Mouse (Mus musculus) heart, embryonic 13.5 days (tissue): ENCODE measurements around the gene Gm10130. TPM values are rescaled to one million over a fixed set of nuclear protein-coding genes. Genes with fewer than 3 reads are reported as not detected.
"Not testable (repeated sequence)": the region's sequence is repeated elsewhere in the genome, so short reads cannot be mapped to it uniquely, and the experiment has no call there.

Source experiments
- ATAC-seq: fragments of 200-750 bp; cut with Nextera tagmentation; 2 replicates; pipeline ENCODE4 v1.8.0; 2017; ENCODE audit warnings: moderate TSS enrichment; ENCODE audit not compliant: insufficient number of reproducible peaks, low FRiP score, low TSS enrichment; ENCODE audit errors: extremely low read depth
- H3K27ac ChIP-seq: fragments of 300-500 bp; sonication (generic); replicated peaks from 2 replicates; pipeline ENCODE4 v1.5.1; 2015; ENCODE audit warnings: moderate library complexity, mild to moderate bottlenecking, inconsistent platforms
- H3K27me3 ChIP-seq: fragments of 300-500 bp; sonication (generic); replicated peaks from 2 replicates; pipeline ENCODE4 v1.6.1; 2015; ENCODE audit warnings: mild to moderate bottlenecking, inconsistent platforms
- H3K36me3 ChIP-seq: fragments of 300-500 bp; sonication (generic); 2 replicates; pipeline ENCODE4 v1.6.1; 2015; ENCODE audit warnings: mild to moderate bottlenecking, inconsistent platforms
- H3K4me1 ChIP-seq: fragments of 300-500 bp; sonication (generic); 2 replicates; pipeline ENCODE4 v1.6.1; 2015; ENCODE audit warnings: inconsistent platforms
- H3K4me2 ChIP-seq: fragments of 300-500 bp; sonication (generic); 2 replicates; pipeline ENCODE4 v1.6.1; 2015; ENCODE audit warnings: inconsistent platforms, mild to moderate bottlenecking, moderate library complexity
- H3K4me3 ChIP-seq: fragments of 300-500 bp; sonication (generic); 2 replicates; pipeline ENCODE4 v1.5.1; 2015; ENCODE audit warnings: moderate library complexity, mild to moderate bottlenecking, inconsistent platforms
- H3K9ac ChIP-seq: fragments of 300-500 bp; sonication (generic); 2 replicates; pipeline ENCODE4 v1.6.1; 2015; ENCODE audit warnings: inconsistent platforms, mild to moderate bottlenecking, moderate library complexity
- H3K9me3 ChIP-seq: fragments of 300-500 bp; sonication (generic); 2 replicates; pipeline ENCODE4 v1.6.1; 2016; ENCODE audit warnings: inconsistent platforms
- WGBS: fragments of 180-500 bp; shearing (Covaris S2); methylation state at CpG from one replicate; pipeline ENCODE4 v1.1.7; 2015; ENCODE audit warnings: mixed read lengths; 5-methylcytosine and 5-hydroxymethylcytosine counted together
- polyA plus RNA-seq: library from polyadenylated mRNA; unstranded; fragments of >200 nt; fragmentation: Nextera tagmentation; extraction: Ambion mirVana; gene quantifications from 2 replicates; pipeline ENCODE4 v1.2.1, GENCODE M21; 2015

Gm10130 gene
- polyA plus RNA-seq, 1 experiment from 2014 or later = 1.9 TPM

GRCm38 (mm10) chr2:150385553-150386106, 62.1 kb downstream of the Gm10130 start:
- not testable (repeated sequence) for H3K4me1 ChIP-seq, ATAC-seq, H3K27me3 ChIP-seq, H3K36me3 ChIP-seq, H3K4me2 ChIP-seq, H3K27ac ChIP-seq, H3K9ac ChIP-seq, H3K4me3 ChIP-seq
- 93% methylated on average over 19 of the region's 19 CpGs for WGBS
- peaks cover 14% of the 10 kb centered on the region; the same call in 1 of the 2 replicates for H3K9me3 ChIP-seq

- Histone ChIP-seq H3K4me3 (no peak overlapping the region), H3K9me3 (peaks cover 18% of the 10 kb centered on the region; the same call in 1 of the 2 replicates), H3K27me3 (no peaks in the 10 kb centered on the region), H3K36me3 (no peaks in the 10 kb centered on the region), H3K9ac (no peak overlapping the region), H3K4me2 (no peak overlapping the region), H3K4me1 (no peaks in the 10 kb centered on the region), H3K27ac (no peak overlapping the region)
- ATAC-seq = no peak
- WGBS = 68% methylated on average over 1 of the region's 1 CpGs
Observed at GRCm38 (mm10) chr2:150390198-150390597, 66.7 kb downstream of the Gm10130 start.

GRCm38 (mm10) chr2:150412146-150412545, 88.6 kb downstream of the Gm10130 start:
- H3K27ac ChIP-seq, H3K4me2 ChIP-seq, H3K4me3 ChIP-seq, H3K9ac ChIP-seq, H3K4me1 ChIP-seq, H3K27me3 ChIP-seq, ATAC-seq: not testable (repeated sequence)
- Histone ChIP-seq H3K36me3 (peaks cover 38% of the 10 kb centered on the region), H3K9me3 (peaks cover 27% of the 10 kb centered on the region)
- 79% methylated on average over 17 of the region's 17 CpGs for WGBS

Other genes with a start within 250 kb of the Gm10130 start
- 4.4 and 5.2 TPM in 2 replicates for gene Zfp120, start 187.0 kb upstream of the Gm10130 start, polyA plus RNA-seq
- gene Gm10770, start 144.0 kb upstream of the Gm10130 start, polyA plus RNA-seq = not detected in 2 replicates
- gene Gm14139, start 141.9 kb upstream of the Gm10130 start, polyA plus RNA-seq = 0.16 TPM in 1 of 2 replicates, not detected in the other
- 4.0 and 4.1 TPM in 2 replicates for gene Zfp937, start 105.6 kb upstream of the Gm10130 start, polyA plus RNA-seq
- 2.9 and 3.2 TPM in 2 replicates for gene Gm21994, start 68.1 kb upstream of the Gm10130 start, polyA plus RNA-seq
- not detected in 2 replicates for gene Gm14124, start 66.2 kb upstream of the Gm10130 start, polyA plus RNA-seq
- gene 3300002I08Rik, start 39.1 kb downstream of the Gm10130 start, polyA plus RNA-seq = 3.6 and 3.9 TPM in 2 replicates
- 3.8 and 4.8 TPM in 2 replicates for gene Zfp442, start 127.8 kb downstream of the Gm10130 start, polyA plus RNA-seq
- 0.06 TPM in 1 of 2 replicates, not detected in the other for gene Zfp345, start 161.4 kb downstream of the Gm10130 start, polyA plus RNA-seq
- gene Cst7, start 246.7 kb downstream of the Gm10130 start, polyA plus RNA-seq = 0.15 and 0.31 TPM in 2 replicates